Mouse (Mus musculus) midbrain, postnatal 0 days (tissue): Measurements from ENCODE around the gene Fcrla. TPM values are rescaled to one million over a fixed set of nuclear protein-coding genes. Genes with fewer than 3 reads are reported as not detected.

Experiments
- ATAC-seq: fragments of 200-750 bp; cut with Nextera tagmentation; 2 replicates; pipeline ENCODE4 v1.8.0; 2017; ENCODE audit warnings: moderate number of reproducible peaks, mild to moderate bottlenecking, moderate TSS enrichment, moderate library complexity; ENCODE audit not compliant: low FRiP score
- DNase-seq: peaks from one replicate; pipeline ENCODE4 v3.0.0-alpha.2; 2015; ENCODE audit warnings: low spot score
- H3K27ac ChIP-seq: fragments of 300-500 bp; sonication (generic); 2 replicates; pipeline ENCODE4 v1.5.1; 2014; ENCODE audit warnings: low read depth, mild to moderate bottlenecking, low read length, mixed read lengths
- H3K27me3 ChIP-seq: fragments of 300-500 bp; sonication (generic); 2 replicates; pipeline ENCODE4 v1.6.1; 2014; ENCODE audit warnings: low read length, control low read depth, mixed read lengths; ENCODE audit not compliant: insufficient read depth
- H3K36me3 ChIP-seq: fragments of 300-500 bp; sonication (generic); 2 replicates; pipeline ENCODE4 v1.6.1; 2014; ENCODE audit warnings: low read length, control low read depth, mixed read lengths; ENCODE audit not compliant: insufficient read depth
- H3K4me1 ChIP-seq: fragments of 300-500 bp; sonication (generic); 2 replicates; pipeline ENCODE4 v1.6.1; 2014; ENCODE audit warnings: mild to moderate bottlenecking, control low read depth, antibody characterized with exemption, low read length, mixed read lengths; ENCODE audit not compliant: insufficient read depth
- H3K4me2 ChIP-seq: fragments of 300-500 bp; sonication (generic); 2 replicates; pipeline ENCODE4 v1.6.1; 2014; ENCODE audit warnings: low read depth, mild to moderate bottlenecking, low read length, mixed read lengths; ENCODE audit not compliant: poor library complexity, severe bottlenecking
- H3K4me3 ChIP-seq: fragments of 300-500 bp; sonication (generic); 2 replicates; pipeline ENCODE4 v1.5.1; 2014; ENCODE audit warnings: low read depth, mild to moderate bottlenecking, low read length, moderate library complexity
- H3K9ac ChIP-seq: fragments of 300-500 bp; sonication (generic); replicated peaks from 2 replicates; pipeline ENCODE4 v1.6.1; 2014; ENCODE audit warnings: mild to moderate bottlenecking, low read length, moderate library complexity, mixed read lengths; ENCODE audit not compliant: poor library complexity, severe bottlenecking
- H3K9me3 ChIP-seq: fragments of 300-500 bp; sonication (generic); 2 replicates; pipeline ENCODE4 v1.6.1; 2016; ENCODE audit warnings: low read length, control low read depth
- CTCF ChIP-seq: IDR thresholded peaks from 2 replicates; pipeline ENCODE4 v1.5.1; 2016; ENCODE audit warnings: antibody characterized with exemption, mild to moderate bottlenecking
- WGBS: fragments of 180-500 bp; shearing (Covaris S2); extraction: QIAGEN DNeasy Blood & Tissue Kit; methylation state at CpG from one replicate; pipeline ENCODE4 v1.1.7; 2014; 5-methylcytosine and 5-hydroxymethylcytosine counted together
- polyA plus RNA-seq: library from polyadenylated mRNA; unstranded; fragments of >200 nt; fragmentation: Nextera tagmentation; extraction: Ambion mirVana; gene quantifications from 2 replicates; pipeline ENCODE4 v1.2.1, GENCODE M21; 2015
- total RNA-seq: library from RNA; depleted of rRNA; stranded (reverse); fragments of >200 nt; gene quantifications from 2 replicates; pipeline ENCODE4 v1.2.3, GENCODE M21; 2014

The Fcrla gene
- total and polyA plus RNA-seq, 2 experiments from 2014 or later = not detected

- 65% methylated on average over 2 of the region's 2 CpGs for WGBS
- Histone ChIP-seq H3K4me1 (no peaks in the 10 kb centered on the region), H3K4me3 (no peak overlapping the region), H3K9ac (no peak overlapping the region), H3K9me3 (no peaks in the 10 kb centered on the region), H3K36me3 (no peaks in the 10 kb centered on the region), H3K27me3 (no peaks in the 10 kb centered on the region), H3K4me2 (no peak overlapping the region), H3K27ac (no peak overlapping the region)
- ATAC-seq (no peak), DNase-seq (no peak)
- no peak for TF ChIP-seq CTCF
These were observed 1.1 kb upstream of the Fcrla start for GRCm38 (mm10) chr1:170928467-170928866.

DNA sequence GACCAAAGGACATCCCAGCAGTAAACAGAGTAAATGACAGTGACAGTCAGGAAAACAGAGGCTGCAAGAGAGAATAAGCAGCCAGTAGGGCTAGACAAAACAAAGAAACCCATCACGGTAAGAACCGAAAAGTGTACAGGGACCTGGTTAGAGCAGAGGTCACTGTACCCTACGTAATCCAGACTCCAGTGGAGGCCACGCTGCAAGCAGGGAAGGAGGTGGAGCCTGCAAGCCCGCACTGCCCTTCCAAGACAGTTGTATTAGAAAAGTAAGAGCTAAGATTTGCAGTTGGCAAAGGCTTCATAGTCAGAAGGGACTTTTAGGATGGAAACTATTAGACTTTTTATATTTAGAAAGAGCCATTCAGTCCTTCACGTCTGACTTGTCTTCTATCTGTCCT is 442 bp downstream of the Fcrla start:
- H3K27ac ChIP-seq = no peak overlapping the region
- 53% methylated on average over 6 of the region's 6 CpGs for WGBS
- H3K27me3 ChIP-seq = no peaks in the 10 kb centered on the region
- no peaks in the 10 kb centered on the region for H3K9me3 ChIP-seq
- ATAC-seq = no peak
- H3K36me3 ChIP-seq = no peaks in the 10 kb centered on the region
- no peak overlapping the region for H3K4me3 ChIP-seq
- no peaks in the 10 kb centered on the region for H3K4me1 ChIP-seq
- no peak for TF ChIP-seq CTCF
- H3K9ac ChIP-seq = no peak overlapping the region
- DNase-seq = no peak
- no peak overlapping the region for H3K4me2 ChIP-seq

DNA sequence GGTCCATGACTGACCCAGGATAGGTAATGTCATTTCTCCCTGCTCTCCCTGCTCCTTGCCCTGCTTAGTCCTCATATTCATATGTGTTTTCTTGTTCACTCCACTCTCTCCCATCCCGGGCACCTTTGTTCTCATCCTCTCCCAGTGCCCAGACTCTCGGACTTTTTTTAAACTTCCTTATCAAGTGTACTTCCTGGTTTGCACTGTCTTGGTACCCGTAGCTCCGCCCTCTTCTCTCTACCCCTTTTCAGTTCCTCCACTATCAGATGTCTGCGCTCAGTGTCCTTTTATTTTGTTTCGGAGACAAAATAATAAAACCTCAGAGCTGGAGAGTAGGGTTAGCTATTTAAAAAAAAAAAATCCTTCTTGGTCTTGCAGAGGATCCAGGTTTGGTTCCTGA is 2.9 kb downstream of the Fcrla start:
- no peaks in the 10 kb centered on the region for H3K9me3 ChIP-seq
- ATAC-seq (no peak), DNase-seq (no peak)
- no peak for TF ChIP-seq CTCF
- H3K27me3 ChIP-seq = no peaks in the 10 kb centered on the region
- no peak overlapping the region for H3K4me3 ChIP-seq
- WGBS = 81% methylated on average over 6 of the region's 6 CpGs
- no peak overlapping the region for H3K27ac ChIP-seq
- H3K4me2 ChIP-seq = no peak overlapping the region
- H3K9ac ChIP-seq = no peak overlapping the region
- H3K36me3 ChIP-seq = no peaks in the 10 kb centered on the region
- H3K4me1 ChIP-seq = no peaks in the 10 kb centered on the region

- ATAC-seq = no peak
- H3K9me3 ChIP-seq = no peaks in the 10 kb centered on the region
- H3K27me3 ChIP-seq = no peaks in the 10 kb centered on the region
- no peaks in the 10 kb centered on the region for H3K36me3 ChIP-seq
- DNase-seq = no peak
- H3K4me1 ChIP-seq = no peaks in the 10 kb centered on the region
- H3K4me3 ChIP-seq = no peak overlapping the region
- no peak overlapping the region for H3K4me2 ChIP-seq
- H3K27ac ChIP-seq = no peak overlapping the region
- 90% methylated on average over 8 of the region's 8 CpGs for WGBS
- no peak for TF ChIP-seq CTCF
- H3K9ac ChIP-seq = no peak overlapping the region
These were observed 8.1 kb downstream of the Fcrla start for GRCm38 (mm10) chr1:170919308-170919707.

- DNase-seq (no peak), ATAC-seq (no peak)
- Histone ChIP-seq H3K4me1 (no peaks in the 10 kb centered on the region), H3K27ac (no peak overlapping the region), H3K9ac (no peak overlapping the region), H3K9me3 (no peaks in the 10 kb centered on the region), H3K4me3 (no peak overlapping the region), H3K4me2 (no peak overlapping the region), H3K36me3 (no peaks in the 10 kb centered on the region), H3K27me3 (no peaks in the 10 kb centered on the region; the same call in 1 of the 2 replicates)
- 76% methylated on average over 5 of the region's 5 CpGs for WGBS
- TF ChIP-seq CTCF = no peak
These were observed 11.7 kb downstream of the Fcrla start for GRCm38 (mm10) chr1:170915657-170916056.

DNA sequence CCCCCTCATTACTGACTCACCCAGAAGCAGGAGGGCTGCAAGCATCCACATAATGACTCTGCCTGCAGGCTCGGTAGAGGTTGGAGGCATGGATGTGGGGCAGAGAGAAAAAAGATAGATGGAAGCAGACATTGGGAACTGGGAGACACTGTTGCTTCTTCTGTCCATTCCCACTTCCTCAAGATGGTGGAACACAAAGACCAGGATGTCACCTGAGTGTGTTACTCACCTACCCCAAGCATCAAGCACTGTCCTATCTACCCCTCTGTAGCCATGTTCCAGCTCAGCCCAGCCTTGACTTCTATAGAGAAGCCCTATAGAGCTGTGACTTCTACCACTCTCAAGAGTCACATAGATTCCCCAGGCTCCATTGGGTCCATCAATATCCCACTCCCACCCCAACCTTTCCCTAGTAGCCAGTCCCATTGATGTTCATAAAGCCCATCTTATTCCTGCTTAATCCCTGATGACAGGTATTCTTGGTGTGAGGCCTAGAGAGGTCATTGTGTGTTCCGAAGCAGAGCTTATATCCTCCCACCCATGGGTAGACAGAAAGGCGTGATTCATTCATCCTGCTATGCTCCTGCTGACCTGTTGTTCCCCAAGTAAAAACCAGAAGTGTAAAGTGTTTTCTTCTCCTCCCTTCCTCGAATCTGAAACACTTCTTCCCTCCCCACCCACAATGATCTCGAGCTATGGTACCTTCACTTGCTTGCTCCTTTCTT is 14.3 kb downstream of the Fcrla start, which contains the start of gene Fcrlb:
TSS of gene Fcrlb (minus strand) at position 51 of the 725 bp plus-strand sequence.
- Histone ChIP-seq H3K4me3 (no peak within 1 kb of the TSS), H3K36me3 (no peaks in the 10 kb centered on the region), H3K9ac (no peak within 1 kb of the TSS), H3K27ac (no peak within 1 kb of the TSS), H3K9me3 (no peaks in the 10 kb centered on the region), H3K4me1 (peaks cover 4% of the 10 kb centered on the region; the same call in 1 of the 2 replicates), H3K27me3 (peaks cover 7% of the 10 kb centered on the region), H3K4me2 (no peak within 1 kb of the TSS)
- DNase-seq (no peak), ATAC-seq (no peak)
- TF ChIP-seq CTCF = no peak
- WGBS = 57% methylated on average over 5 of the region's 5 CpGs
